Mouse (Mus musculus) ES-E14 (cell line): ENCODE measurements at regions not wholly inside any gene's neighbourhood (a gene's known extent, or its start where the extent isn't known, plus 50 kb on each side); places are given as distances from the start of the nearest gene placed in this dataset.

Source experiments
- DNase-seq: peaks from one replicate; pipeline ENCODE4 v3.0.0-alpha.2; 2013; ENCODE audit warnings: low read depth, low spot score
- H3K27ac ChIP-seq: 2 replicates; pipeline ENCODE4 v1.5.1; 2012; ENCODE audit warnings: low read depth, mild to moderate bottlenecking, low read length, moderate library complexity, mixed read lengths; ENCODE audit not compliant: poor library complexity, insufficient read depth, severe bottlenecking
- H3K36me3 ChIP-seq: 2 replicates; pipeline ENCODE4 v1.6.1; 2012; ENCODE audit warnings: mild to moderate bottlenecking, low read length, moderate library complexity, mixed read lengths; ENCODE audit not compliant: control insufficient read depth, poor library complexity, insufficient read depth, severe bottlenecking
- H3K4me1 ChIP-seq, 2 experiments: fragments of 150-350 bp in 1 of 2; sonication (generic) in 1 of 2; 2 replicates each; pipeline ENCODE4 v1.6.1; 2012; ENCODE audit warnings: low read length in 2 of 2, mild to moderate bottlenecking in 1 of 2, mixed read lengths in 1 of 2; ENCODE audit not compliant: control insufficient read depth in 2 of 2, insufficient read depth in 2 of 2, poor library complexity in 1 of 2
- H3K4me3 ChIP-seq, 2 experiments: fragments of 150-350 bp in 1 of 2; sonication (generic) in 1 of 2; 2 replicates each; pipeline ENCODE4 v1.5.1; 2012; ENCODE audit warnings: low read length in 2 of 2, low read depth in 1 of 2, mild to moderate bottlenecking in 1 of 2, mixed read lengths in 1 of 2; ENCODE audit not compliant: insufficient read depth in 1 of 2, poor library complexity in 1 of 2, severe bottlenecking in 1 of 2
- H3K9ac ChIP-seq: 2 replicates; pipeline ENCODE4 v1.6.1; 2012; ENCODE audit warnings: low read depth, mild to moderate bottlenecking, low read length, mixed read lengths; ENCODE audit not compliant: poor library complexity, insufficient read depth, severe bottlenecking
- H3K9me3 ChIP-seq: fragments of 150-350 bp; sonication (generic); 2 replicates; pipeline ENCODE4 v1.6.1; 2012; ENCODE audit warnings: low read depth, mild to moderate bottlenecking, low read length; ENCODE audit not compliant: control insufficient read depth, insufficient read depth
- CHD2 ChIP-seq: IDR thresholded peaks from 2 replicates; pipeline ENCODE4 v1.6.1; 2014; ENCODE audit warnings: mild to moderate bottlenecking, low read depth, low read length, inconsistent platforms
- HCFC1 ChIP-seq: IDR thresholded peaks from 2 replicates; pipeline ENCODE4 v1.6.1; 2012; ENCODE audit warnings: low read length, inconsistent platforms, borderline replicate concordance; ENCODE audit not compliant: insufficient read depth
- MAFK ChIP-seq: IDR thresholded peaks from 2 replicates; pipeline ENCODE4 v1.6.1; 2014; ENCODE audit warnings: mild to moderate bottlenecking, low read depth, low read length, inconsistent platforms; ENCODE audit not compliant: insufficient read depth
- ZC3H11A ChIP-seq: IDR thresholded peaks from 2 replicates; pipeline ENCODE4 v1.6.1; 2012; ENCODE audit warnings: low read depth, mild to moderate bottlenecking, inconsistent platforms, low read length, borderline replicate concordance
- ZNF384 ChIP-seq: IDR thresholded peaks from 2 replicates; pipeline ENCODE4 v1.6.1; 2012; ENCODE audit warnings: low read depth, low read length, inconsistent platforms
- in situ Hi-C, 2 experiments: fragments of 600-800 bp; cut with MboI; formaldehyde crosslinking; loops; one replicate each; pipeline ENCODE4 v1.15.1; 2025; ENCODE audit warnings: low sequenced_read_pairs in 2 of 2, inconsistent platforms in 1 of 2; ENCODE audit not compliant: unreplicated experiment in 2 of 2

DNA sequence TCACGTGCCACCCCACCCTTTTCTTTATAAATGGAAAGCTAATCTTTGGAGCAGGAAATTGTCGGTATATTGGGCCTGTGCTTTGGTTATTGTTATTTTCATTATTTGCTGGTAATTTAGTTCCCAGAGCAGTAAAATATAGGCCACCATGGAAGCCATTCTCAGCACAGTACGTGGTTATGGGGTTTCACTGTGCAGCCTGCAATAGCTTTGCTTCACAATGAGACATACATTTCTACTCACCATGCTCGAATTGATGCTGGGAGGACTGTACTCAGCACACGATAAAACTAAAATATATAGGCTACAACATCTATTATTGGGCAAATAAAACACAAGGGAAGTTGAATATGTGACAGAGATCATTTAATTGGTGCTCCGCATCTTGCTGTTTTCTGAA is 282.0 kb downstream of the Kctd12 start:
- DNase-seq: no peak
- H3K9ac ChIP-seq: no peak overlapping the region

DNA sequence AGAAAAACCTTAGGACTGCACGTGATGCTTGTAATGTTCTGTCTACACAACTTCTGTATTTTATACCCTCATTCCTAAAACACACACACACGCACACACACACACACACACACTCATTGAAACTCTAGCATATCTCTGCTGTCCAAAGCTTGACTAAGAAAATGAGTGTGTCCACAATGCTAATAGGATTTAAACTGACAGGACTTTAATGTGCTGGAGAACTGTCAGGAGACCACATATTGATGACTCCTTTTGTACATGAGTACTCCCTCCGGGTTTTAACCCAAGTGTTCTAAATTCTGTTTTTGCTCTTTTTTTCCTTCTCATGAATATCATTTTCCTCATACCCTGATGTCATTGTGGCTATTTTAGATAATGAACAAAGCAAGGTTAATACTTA is 283.4 kb downstream of the Kctd12 start:
- DNase-seq: no peak
- TF ChIP-seq MAFK (no peak), ZC3H11A (no peak), HCFC1 (no peak), CHD2 (no peak), ZNF384 (no peak)
- H3K9me3 ChIP-seq: no peaks in the 10 kb centered on the region
- no peaks in the 10 kb centered on the region for H3K36me3 ChIP-seq
- no peak overlapping the region for H3K27ac ChIP-seq
- H3K4me1 ChIP-seq: no peaks in the 10 kb centered on the region
- no peak overlapping the region for H3K4me3 ChIP-seq
- no peak overlapping the region for H3K9ac ChIP-seq
- in situ Hi-C loops: no loop called here

More for the DNA sequence above, 282.0 kb downstream of the Kctd12 start:
- no peak overlapping the region for H3K27ac ChIP-seq
- H3K36me3 ChIP-seq: no peaks in the 10 kb centered on the region
- TF ChIP-seq HCFC1 (no peak), ZC3H11A (no peak), CHD2 (no peak), MAFK (no peak), ZNF384 (no peak)
- H3K4me1 ChIP-seq: no peaks in the 10 kb centered on the region
- no peaks in the 10 kb centered on the region for H3K9me3 ChIP-seq
- in situ Hi-C loops: no loop called here
- no peak overlapping the region for H3K4me3 ChIP-seq

DNA sequence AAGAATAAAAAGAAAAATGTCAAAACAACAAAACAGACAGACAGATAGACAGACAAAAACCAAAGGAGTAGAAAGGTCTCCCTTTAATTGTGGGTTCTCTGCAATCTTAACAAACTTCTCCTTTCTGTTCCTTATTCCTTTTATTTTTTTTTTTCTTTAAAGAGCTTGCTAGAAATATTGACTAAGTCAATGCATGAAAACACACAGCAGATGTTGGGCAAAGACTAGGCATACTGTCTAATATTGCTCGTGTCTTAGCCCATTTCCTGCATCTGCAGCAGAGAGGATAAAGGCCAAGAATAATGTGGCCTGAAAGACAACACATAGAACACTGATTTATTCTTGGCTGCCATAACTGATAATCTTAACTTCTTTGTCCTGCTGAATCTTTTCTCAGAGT is 295.6 kb downstream of the Kctd12 start:
- Histone ChIP-seq H3K9ac (no peak overlapping the region), H3K36me3 (no peaks in the 10 kb centered on the region), H3K9me3 (no peaks in the 10 kb centered on the region), H3K27ac (no peak overlapping the region), H3K4me3 (no peak overlapping the region), H3K4me1 (no peaks in the 10 kb centered on the region)
- in situ Hi-C loops: no loop called here
- DNase-seq: no peak
- TF ChIP-seq MAFK (no peak), ZC3H11A (no peak), CHD2 (no peak), HCFC1 (no peak)

DNA sequence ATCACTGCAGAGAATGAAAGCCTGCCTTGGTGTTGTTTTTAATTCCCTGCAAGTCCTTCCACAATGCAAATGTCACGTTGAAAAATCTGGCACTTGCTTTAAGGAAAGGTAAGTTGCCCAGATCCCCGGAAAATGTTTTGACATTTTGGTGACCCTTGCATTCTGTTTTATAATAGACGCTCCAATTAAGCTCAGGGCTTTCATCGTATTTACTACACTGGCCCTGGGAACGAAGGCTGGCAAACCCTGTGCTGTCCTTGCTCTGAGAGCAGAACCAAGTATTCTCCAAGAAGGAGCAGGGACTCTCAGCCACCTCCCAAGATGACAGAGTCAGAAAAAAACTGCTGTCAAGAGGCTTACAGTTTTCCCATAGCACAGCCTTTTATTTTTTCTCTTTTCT is 305.9 kb downstream of the Kctd12 start:
- in situ Hi-C loops: no loop called here

DNA sequence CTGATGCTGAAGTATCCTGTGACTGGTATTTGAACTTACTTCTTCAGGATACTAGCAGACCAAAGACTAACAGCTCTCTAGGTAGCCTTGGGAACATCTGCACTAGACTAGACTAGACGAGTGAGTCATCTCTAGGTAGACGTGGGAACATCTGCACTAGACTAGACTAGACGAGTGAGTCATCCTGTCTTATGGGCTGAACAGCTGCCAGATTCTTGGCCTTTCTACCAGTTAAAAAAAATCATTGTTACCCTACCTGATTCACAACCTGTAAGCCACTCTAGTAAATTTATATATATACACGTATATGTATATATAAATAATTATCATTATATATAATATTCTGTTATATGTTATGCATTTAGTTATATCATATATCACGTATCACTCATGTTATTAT is 307.8 kb downstream of the Kctd12 start:
- no peak for DNase-seq
- TF ChIP-seq HCFC1 (no peak), ZC3H11A (no peak), ZNF384 (no peak), MAFK (no peak), CHD2 (no peak)
- no peaks in the 10 kb centered on the region for H3K36me3 ChIP-seq
- H3K27ac ChIP-seq: no peak overlapping the region
- no peaks in the 10 kb centered on the region for H3K9me3 ChIP-seq
- H3K4me3 ChIP-seq: no peak overlapping the region
- H3K4me1 ChIP-seq: no peaks in the 10 kb centered on the region
- no peak overlapping the region for H3K9ac ChIP-seq
- in situ Hi-C loops: no loop called here

More for the DNA sequence above, 305.9 kb downstream of the Kctd12 start:
- Histone ChIP-seq H3K4me1 (no peaks in the 10 kb centered on the region), H3K4me3 (no peak overlapping the region), H3K9me3 (no peaks in the 10 kb centered on the region), H3K27ac (no peak overlapping the region), H3K36me3 (no peaks in the 10 kb centered on the region), H3K9ac (no peak overlapping the region)
- no peak for TF ChIP-seq ZNF384
- TF ChIP-seq ZC3H11A: no peak
- TF ChIP-seq HCFC1: no peak
- no peak for TF ChIP-seq MAFK
- TF ChIP-seq CHD2: no peak
- DNase-seq: no peak
